Mouse (Mus musculus) CD4-positive, CD25-positive, alpha-beta regulatory T cell, adult 2 months (primary cell): ENCODE measurements at regions not wholly inside any gene's neighbourhood (a gene's known extent, or its start where the extent isn't known, plus 50 kb on each side); places are given as distances from the start of the nearest gene placed in this dataset.
"Not testable (repeated sequence)": the region's sequence is repeated elsewhere in the genome, so short reads cannot be mapped to it uniquely, and the experiment has no call there.

Experiments
- DNase-seq: peaks from one replicate; pipeline ENCODE4 v3.0.0-alpha.2; 2012; ENCODE audit warnings: low read depth, low spot score

DNA sequence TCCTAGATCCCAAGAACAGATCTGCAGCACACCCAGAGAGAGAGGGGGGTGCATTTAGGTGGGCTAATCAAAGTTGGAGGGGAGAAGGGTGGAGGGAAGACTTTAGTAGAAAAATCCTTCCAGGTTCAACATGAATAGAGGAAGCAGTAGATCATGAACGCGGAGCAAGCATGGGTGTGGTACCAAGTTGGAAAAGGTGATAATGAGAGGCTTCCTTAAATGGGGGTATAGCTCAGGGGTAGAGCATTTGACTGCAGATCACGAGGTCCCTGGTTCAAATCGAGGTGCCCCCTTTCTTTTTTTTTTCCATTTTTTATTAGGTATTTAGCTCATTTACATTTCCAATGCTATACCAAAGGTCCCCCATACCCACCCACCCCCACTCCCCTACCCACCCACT is 54.0 kb upstream of the Krba1 start:
- DNase-seq = not testable (repeated sequence)

DNA sequence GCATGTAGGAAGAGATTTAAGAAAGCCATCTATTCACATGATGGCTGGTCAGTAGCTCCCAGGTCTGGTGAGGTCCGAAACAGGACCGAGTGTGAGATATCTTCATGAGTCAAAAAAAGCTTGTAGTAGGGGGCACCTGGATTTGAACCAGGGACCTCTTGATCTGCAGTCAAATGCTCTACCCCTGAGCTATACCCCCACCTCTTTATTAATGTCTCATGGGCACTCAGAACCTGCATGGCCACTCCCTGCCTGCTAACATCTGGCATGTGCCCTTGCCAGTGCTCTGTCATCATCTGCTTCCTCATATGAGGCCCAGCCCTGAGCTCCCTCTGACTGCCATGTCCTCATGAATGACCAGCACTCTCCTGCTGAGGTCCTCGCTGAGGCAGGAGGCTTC is 58.4 kb upstream of the Krba1 start:
- DNase-seq = not testable (repeated sequence)

DNA sequence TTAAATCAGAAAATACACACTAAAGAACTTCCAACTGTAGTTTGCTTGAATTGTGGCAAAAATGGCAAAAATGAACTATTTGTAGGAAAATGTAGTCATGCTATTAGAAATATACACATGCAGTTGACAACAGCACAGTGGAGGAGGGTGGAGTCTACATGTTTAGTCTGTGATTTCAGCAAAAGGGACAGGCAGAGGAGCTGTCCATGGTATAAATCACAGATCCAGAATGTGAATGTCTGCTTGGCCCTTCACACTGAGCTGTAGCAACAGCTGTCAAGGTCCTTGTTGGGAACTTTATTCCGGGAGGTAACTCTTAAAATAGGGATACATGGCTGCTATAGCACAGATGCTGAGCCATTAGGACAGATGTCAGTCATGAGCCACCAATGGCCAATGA is 107.4 kb upstream of the Krba1 start:
- no peak for DNase-seq

DNA sequence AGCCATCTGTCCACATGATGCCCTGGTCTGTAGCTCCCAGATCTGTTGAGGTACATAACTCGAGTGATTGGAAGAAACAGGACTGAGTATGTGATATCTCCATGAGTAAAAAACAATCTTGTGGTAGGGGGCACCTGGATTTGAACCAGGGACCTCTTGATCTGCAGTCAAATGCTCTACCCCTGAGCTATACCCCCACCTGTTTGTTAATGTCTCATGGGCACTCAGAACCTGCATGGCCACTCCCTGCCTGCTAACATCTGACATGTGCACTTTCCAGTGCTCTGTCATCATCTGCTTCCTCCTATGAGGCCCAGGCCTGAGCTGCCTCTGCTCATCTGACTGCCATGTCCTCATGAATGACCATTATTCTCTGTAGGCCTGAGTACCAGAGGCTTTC is 115.7 kb upstream of the Krba1 start:
- not testable (repeated sequence) for DNase-seq

DNA sequence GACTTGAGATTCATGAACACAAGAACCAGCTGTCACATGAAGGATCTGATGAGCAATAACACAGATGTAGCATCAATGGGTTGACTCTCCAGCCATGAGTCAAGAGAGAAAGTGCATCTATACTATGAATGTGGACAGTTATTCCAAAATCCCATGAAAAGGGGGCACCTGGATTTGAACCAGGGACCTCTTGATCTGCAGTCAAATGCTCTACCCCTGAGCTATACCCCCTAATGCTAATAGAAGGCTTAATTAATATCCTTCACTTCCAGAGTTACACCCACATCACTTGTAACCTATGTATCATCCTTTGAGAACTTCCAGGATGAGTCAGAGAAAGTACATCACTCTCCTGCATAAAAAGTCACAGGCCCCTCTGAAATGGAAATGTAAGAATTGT is 133.8 kb upstream of the Krba1 start:
- not testable (repeated sequence) for DNase-seq

DNA sequence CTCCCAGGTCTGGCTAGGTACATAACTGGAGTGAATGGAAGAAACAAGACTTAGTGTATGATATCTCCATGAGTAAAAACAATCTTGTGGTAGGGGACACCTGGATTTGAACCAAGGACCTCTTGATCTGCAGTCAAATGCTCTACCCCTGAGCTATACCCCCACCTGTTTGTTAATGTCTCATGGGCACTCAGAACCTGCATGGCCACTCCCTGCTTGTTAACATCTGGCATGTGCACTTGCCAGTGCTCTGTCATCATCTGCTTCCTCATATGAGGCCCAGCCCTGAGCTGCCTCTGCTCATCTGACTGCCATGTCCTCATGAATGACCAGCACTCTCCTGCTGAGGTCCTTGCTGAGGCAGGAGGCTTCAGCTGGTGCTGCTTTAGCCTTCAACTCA is 142.4 kb upstream of the Krba1 start:
- DNase-seq = not testable (repeated sequence)

DNA sequence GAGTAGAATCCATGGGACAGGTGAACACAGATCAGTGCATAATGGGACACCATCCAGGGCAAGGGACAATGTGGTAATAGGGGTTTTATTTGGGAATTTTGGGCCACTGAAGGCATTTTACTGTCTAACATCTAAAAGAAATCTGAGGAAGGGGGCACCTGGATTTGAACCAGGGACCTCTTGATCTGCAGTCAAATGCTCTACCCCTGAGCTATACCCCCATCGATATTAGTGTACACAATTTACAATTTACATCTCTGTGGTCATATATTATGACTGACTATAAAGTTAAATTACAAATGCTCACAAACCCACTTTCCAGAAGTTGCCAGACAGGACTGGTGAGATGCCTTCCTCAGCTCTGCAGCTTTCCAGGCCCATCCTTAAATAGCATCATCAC is 143.4 kb upstream of the Krba1 start:
- DNase-seq = no peak

DNA sequence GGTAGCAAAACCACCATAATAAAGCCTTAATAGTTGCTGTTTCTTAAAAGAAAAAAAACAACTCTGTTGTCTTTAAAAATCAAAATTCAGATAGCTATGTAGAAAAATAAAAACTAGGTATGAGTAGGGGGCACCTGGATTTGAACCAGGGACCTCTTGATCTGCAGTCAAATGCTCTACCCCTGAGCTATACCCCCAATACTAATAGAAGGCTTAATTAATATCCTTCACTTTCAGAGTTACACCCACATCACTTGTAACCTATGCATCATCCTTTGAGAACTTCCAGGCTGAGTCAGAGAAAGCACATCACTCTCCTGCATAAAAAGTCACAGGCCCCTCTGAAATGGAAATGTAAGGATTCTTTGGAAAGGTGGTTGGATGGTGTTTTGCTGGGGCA is 151.2 kb upstream of the Krba1 start:
- DNase-seq = not testable (repeated sequence)

DNA sequence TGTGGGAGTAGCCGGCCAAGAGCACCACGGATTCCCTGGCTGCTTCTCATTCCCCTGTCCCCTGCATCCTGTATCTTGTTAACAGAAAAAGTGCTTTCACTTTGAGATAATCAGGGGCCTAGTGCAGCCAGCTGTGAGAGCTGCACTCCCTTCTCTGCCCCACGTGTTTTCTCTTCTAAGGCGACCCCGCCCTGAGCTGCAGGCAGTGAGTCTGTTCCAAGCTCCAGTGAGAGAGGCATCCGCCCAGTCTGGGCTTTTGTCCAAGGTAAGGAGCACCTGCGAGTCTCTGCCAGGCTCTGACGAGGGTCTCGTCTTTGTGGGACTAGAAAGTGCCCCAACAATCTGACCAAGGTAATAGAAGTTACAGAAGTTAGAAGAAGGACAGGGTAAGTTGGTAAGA is 141.0 kb upstream of the Zfp746 start:
- DNase-seq = no peak

DNA sequence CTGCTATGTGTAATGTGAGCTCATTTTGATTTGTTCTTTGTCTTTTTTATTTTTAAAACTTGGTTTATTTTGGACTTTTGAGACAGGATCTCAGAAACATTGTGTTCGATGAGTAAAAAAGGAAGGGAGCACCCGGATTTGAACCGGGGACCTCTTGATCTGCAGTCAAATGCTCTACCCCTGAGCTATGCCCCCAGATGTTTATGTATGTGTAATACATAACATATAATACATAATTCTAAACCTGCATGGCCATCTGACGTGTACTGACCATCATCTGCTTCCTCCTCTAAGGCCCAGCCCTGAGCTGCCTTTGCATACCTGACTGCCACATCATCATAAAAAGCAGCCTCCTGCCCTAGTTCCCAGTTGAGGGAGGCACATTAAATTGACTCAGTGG is 137.8 kb upstream of the Zfp746 start:
- DNase-seq = no peak

DNA sequence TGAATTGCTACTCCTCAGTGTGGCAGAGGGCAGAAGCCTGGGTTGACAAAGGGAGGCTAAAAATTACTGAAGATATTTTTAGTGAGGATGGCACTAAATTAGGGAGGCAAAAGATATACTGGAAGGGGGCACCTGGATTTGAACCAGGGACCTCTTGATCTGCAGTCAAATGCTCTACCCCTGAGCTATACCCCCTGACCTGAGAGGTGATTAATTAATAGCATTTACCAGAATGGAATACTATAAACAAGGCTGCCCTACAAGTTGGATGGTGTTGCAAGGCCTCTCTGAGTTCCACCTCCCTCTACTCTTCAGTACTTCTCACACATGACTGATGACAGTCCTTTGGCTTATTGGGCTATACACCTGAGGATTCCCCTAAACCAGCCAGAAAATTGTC is 136.6 kb upstream of the Zfp746 start:
- no peak for DNase-seq

DNA sequence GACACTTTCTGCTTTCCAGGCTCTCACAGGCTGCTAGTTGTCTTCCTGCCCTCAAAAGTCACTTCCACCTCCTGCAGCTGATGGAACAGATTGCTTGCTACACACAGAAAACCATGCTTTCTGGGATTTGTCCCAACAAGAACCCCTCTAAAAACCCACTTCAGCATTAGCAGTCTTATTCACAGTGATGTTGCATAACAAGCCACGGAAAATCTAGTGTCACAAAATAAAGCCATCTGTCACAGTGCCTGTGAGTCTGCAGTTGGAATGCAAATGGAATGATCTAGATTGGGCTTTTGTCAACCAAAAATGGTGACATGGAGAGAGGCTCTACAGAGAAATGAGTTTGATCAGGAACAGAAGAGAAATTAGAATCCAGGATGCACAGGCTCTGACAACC is 135.4 kb upstream of the Zfp746 start:
- DNase-seq = not testable (repeated sequence)

DNA sequence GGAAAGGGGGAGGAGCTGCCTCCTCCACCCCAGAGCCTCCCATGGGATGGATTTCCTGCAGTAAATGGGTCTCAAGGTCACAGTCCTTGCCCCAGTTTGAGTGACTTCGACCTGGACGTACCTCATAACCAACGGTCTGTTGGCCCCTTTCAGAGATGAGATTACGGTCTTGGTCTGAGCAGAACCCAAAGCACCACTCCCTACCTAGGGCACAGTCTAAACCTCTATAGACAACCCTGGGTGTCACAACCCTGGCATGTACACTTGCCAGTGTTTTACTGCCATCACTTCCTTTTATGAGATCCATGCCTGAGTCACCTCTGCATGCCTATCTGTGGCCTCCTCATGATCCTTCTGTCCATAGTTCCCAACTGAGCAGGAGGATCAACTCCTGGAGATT is 128.8 kb upstream of the Zfp746 start:
- DNase-seq = no peak

DNA sequence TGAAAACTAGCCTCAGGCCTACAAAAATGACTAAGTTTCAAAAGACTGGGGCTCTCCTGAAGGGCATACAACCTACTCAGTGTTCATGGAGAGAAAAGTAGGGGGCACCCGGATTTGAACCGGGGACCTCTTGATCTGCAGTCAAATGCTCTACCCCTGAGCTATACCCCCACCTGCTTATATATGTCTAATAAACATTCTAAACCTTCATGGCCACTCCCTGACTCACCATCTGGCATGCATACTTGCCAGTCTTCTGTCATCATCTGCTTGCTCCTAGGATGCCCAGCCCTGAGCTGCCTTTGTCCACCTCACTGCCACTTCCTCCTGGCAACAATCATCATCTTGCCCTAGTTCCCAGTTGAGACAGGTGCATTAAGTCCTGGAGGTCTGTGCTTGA is 123.3 kb upstream of the Zfp746 start:
- DNase-seq = no peak

DNA sequence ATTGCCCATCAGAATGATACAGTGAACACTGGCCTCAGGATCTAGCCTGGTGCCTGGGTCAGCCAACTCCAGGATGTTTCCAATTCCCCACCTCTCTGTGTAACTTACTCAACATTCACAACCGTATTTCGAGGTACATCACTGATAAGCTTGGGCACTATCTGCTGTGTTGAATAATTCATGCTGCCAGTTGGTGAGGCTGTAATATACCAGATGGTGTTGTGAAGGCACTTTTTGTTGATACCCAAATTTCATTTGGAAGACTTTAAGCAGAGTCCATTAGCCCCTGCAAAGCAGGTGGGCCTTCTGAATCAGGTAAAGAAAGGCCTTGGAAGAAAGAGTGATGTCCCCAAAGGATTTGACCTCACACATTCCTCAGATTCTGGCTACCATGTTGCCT is 122.7 kb upstream of the Zfp746 start:
- no peak for DNase-seq

DNA sequence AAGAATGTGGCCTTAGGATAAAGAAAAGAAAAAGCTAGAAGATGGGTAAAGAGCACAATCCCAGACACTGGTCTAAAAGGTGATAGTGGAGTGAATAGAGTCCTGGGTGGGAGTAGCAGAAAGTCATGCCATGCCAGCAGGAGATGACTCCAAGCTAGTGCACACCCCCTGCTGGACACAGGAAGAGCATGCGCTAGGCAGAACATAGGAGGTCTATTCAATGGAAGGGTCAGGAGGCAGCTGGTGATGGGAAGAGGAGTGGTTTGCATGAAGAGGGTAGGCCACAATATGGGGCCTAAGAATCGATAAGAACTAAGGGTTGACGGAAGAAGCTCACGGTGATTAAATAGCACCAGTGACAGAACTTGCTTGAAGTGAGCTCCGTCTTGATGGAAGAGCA is 119.3 kb upstream of the Zfp746 start:
- DNase-seq = peak; percentile 3

DNA sequence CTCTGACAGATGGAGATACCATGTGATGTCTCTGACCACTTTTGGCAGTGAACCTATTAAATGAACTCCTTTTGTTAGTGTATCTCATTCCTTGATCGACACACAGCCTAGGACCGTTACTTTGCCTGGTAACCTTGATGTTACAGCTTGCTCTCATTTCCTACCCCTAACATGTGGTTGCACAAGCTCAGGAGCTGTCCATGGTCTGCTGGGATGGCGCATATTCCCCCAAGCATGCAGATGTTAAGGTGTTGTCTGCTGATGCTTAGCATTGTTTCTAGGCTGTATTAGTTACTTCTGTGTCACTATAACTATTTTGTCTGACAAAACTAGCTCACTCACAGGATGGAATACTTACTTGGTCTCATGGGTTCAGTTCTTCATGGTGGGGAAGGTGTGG is 113.6 kb upstream of the Zfp746 start:
- DNase-seq = no peak

DNA sequence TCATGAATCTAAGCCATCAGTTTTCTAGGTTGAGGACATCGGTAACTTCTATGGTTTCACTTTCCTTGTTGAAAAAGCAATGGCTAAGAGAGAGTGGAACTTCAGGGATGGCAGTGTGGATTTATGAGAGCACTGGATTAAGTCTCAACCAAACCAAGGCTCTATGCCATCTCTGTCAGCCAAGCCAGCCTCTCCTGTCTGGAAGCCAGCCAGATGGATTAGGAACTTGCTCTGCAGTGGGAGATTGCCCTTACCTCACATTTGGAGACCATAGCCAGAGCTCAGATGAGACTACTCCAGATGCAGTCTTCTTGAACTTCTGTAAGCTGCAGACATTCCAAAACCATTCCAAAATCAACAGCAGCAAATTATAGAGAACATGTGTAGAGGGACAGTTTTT is 112.4 kb upstream of the Zfp746 start:
- DNase-seq = no peak

DNA sequence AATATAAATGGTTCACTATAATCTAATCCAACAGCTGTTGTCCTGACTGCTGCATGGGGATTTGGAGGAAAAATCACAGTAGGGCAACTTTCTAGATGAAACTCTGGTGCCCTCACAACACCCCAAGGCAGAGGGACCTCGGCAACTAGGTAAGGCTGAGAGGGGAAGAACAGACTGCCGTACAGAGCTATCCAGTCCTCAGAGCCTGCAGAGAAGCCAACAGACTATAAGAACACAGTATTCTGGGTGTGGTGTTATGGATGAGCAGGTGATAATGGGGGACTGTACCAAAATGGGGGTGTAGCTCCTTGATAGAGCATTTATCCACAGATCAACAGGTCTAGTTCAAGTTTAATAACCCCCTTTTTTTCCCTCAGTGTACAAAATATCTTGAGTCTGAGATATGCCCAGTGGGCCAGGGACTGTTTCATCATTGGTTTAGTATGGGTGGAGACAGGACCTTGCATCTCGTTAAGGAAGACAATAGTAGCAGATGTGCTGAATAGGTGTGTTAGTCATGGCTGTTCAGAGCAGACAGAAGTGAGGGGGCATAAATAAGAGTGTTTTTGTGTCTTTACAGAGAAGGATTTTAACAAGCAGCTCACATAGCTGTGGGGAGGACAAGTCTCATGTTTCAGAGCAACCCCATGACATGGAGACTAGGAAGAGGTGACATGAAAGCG is 111.4 kb upstream of the Zfp746 start:
- DNase-seq = no peak

DNA sequence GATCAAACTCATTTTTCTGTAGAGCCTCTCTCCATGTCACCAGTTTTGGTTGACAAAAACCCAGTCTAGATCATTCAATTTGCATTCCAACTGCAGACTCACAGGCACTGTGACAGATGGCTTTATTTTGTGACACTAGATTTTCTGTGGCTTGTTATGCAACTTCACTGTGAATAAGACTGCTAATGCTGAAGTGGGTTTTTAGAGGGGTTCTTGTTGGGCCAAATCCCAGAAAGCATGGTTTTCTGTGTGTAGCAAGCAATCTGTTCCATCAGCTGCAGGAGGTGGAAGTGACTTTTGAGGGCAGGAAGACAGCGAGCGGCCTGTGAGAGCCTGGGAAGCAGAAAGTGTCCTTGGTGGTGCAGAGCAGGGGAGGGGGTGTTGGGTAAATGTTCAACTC is 102.0 kb upstream of the Zfp746 start:
- not testable (repeated sequence) for DNase-seq

DNA sequence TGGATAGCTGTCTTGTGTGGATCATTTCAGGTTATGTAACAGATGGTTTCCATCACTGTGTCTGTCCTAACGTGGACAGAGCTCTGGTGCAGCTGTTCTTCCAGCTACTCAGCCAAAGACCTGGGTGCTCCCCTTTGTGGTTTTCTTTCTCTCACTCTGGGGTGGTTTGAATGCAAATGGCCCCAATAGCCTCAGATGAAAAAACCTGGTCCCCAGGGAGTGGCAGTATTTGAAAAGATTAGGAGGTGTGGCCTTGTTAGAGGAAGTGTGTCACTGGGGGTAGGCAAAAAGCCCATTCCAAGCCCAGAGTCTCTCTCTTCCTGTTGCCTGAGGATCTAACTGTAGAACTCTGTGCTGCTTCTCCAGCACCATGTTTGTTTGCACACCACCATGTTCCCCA is 98.9 kb upstream of the Zfp746 start:
- no peak for DNase-seq

DNA sequence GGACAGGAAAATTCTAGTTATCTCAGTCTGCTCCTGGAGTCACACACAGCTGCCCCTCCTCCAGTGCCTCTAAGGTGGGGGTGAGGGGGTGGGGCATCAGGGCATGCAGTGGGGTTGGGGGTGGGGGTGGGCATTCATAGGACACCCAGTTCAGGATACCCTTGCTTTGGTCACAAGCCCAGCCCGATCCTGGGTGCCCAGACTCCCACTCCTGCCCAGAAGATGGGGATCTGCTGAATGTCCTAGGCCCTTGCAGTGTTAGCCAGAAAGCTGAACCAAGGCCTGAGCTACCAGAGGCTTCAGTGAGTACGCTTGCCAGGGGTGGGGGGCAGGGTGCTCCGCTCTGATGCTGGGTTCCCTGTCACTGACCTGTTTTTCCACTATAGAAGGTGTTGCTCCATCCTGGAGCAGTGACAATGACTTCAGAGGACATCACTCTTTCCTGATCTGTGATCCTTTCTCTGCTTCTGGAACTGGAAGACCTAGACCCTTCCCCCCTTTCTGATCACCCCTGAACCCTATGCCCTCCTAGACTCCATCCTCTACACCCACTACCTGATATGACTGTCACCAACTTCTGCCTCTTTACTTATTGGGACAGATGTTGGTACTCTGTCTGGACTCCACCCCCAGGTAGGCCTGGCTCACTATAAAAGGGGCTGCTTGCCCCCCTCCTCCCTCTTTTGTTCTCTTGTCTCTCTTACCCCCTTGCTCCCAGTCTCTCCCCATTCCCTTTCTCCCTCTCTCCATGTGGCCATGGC is 92.1 kb upstream of the Zfp746 start:
- peak; percentile 6 for DNase-seq

DNA sequence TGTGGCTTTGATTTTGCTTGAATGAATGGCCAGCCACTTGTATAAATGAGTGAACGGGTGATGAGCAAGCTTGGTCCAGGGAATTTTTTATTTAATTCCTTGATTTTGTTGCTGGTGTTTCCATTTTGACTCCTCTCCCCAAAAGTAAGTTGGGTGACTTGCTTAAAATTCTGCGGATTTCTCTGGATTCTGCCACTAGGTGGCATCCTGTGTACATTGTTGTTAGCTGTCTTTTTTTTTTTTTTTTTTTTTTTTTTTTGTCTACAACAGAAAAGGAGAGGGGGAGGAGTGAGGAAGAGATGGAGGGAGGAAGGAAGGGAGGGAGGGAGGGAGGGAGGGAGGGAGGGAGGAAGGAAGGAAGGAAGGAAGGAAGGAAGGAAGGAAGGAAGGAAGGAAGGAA is 91.5 kb upstream of the Zfp746 start:
- peak; percentile 75 for DNase-seq
